Mouse (Mus musculus) midbrain, embryonic 16.5 days (tissue): ENCODE results near the gene Myo5c. TPM values are rescaled to one million over a fixed set of nuclear protein-coding genes. Genes with fewer than 3 reads are reported as not detected.

Experiments used
- ATAC-seq: fragments of 200-750 bp; cut with Nextera tagmentation; 2 replicates; pipeline ENCODE4 v1.8.0; 2017; ENCODE audit warnings: moderate TSS enrichment
- H3K27ac ChIP-seq: fragments of 300-500 bp; sonication (generic); 2 replicates; pipeline ENCODE4 v1.5.1; 2014; ENCODE audit warnings: mild to moderate bottlenecking, low read length, mixed read lengths
- H3K27me3 ChIP-seq: fragments of 300-500 bp; sonication (generic); 2 replicates; pipeline ENCODE4 v1.6.1; 2014; ENCODE audit warnings: low read depth, low read length, mixed read lengths; ENCODE audit not compliant: control insufficient read depth, insufficient read depth
- H3K36me3 ChIP-seq: fragments of 300-500 bp; sonication (generic); 2 replicates; pipeline ENCODE4 v1.6.1; 2014; ENCODE audit warnings: mild to moderate bottlenecking, low read length, moderate library complexity, mixed read lengths; ENCODE audit not compliant: control insufficient read depth, insufficient read depth
- H3K4me1 ChIP-seq: fragments of 300-500 bp; sonication (generic); 2 replicates; pipeline ENCODE4 v1.6.1; 2014; ENCODE audit warnings: mild to moderate bottlenecking, low read length, mixed read lengths; ENCODE audit not compliant: control insufficient read depth, insufficient read depth
- H3K4me2 ChIP-seq: fragments of 300-500 bp; sonication (generic); 2 replicates; pipeline ENCODE4 v1.6.1; 2014; ENCODE audit warnings: mild to moderate bottlenecking, low read length, mixed read lengths
- H3K4me3 ChIP-seq: fragments of 300-500 bp; sonication (generic); 2 replicates; pipeline ENCODE4 v1.5.1; 2014; ENCODE audit warnings: low read depth, mild to moderate bottlenecking, low read length, moderate library complexity, mixed read lengths
- H3K9ac ChIP-seq: fragments of 300-500 bp; sonication (generic); 2 replicates; pipeline ENCODE4 v1.6.1; 2014; ENCODE audit warnings: low read depth, low read length, mixed read lengths
- H3K9me3 ChIP-seq: fragments of 300-500 bp; sonication (generic); replicated peaks from 2 replicates; pipeline ENCODE4 v1.6.1; 2014; ENCODE audit warnings: mild to moderate bottlenecking, low read length, mixed read lengths; ENCODE audit not compliant: control insufficient read depth, poor library complexity, severe bottlenecking
- WGBS: fragments of 180-500 bp; shearing (Covaris S2); extraction: QIAGEN DNeasy Blood & Tissue Kit; methylation state at CpG from one replicate; pipeline ENCODE4 v1.1.7; 2014; 5-methylcytosine and 5-hydroxymethylcytosine counted together
- polyA plus RNA-seq: library from polyadenylated mRNA; unstranded; fragments of >200 nt; fragmentation: Nextera tagmentation; extraction: Ambion mirVana; gene quantifications from 2 replicates; pipeline ENCODE4 v1.2.1, GENCODE M21; 2015

Gene Myo5c
- polyA plus RNA-seq, 1 experiment from 2014 or later = 0.53 TPM

- no peak for ATAC-seq
Measured at GRCm38 (mm10) chr9:75267147-75267546, 35.3 kb downstream of the Myo5c start.

GRCm38 (mm10) chr9:75270382-75270781, 38.6 kb downstream of the Myo5c start:
- ATAC-seq = no peak
- Histone ChIP-seq H3K27me3 (no peaks in the 10 kb centered on the region), H3K27ac (no peak overlapping the region), H3K4me2 (no peak overlapping the region), H3K4me1 (no peaks in the 10 kb centered on the region), H3K9me3 (no peaks in the 10 kb centered on the region), H3K9ac (no peak overlapping the region), H3K4me3 (no peak overlapping the region), H3K36me3 (no peaks in the 10 kb centered on the region)
- WGBS = 75% methylated on average over 6 of the region's 6 CpGs

More at GRCm38 (mm10) chr9:75267147-75267546, 35.3 kb downstream of the Myo5c start:
- 77% methylated on average over 6 of the region's 6 CpGs for WGBS
- no peaks in the 10 kb centered on the region for H3K36me3 ChIP-seq
- H3K4me1 ChIP-seq = 0 out of 2 replicates have a peak, but pooled peaks cover 2% of the 10 kb centered on the region
- no peak overlapping the region for H3K4me2 ChIP-seq
- no peaks in the 10 kb centered on the region for H3K9me3 ChIP-seq
- H3K27ac ChIP-seq = no peak overlapping the region
- H3K9ac ChIP-seq = no peak overlapping the region
- no peaks in the 10 kb centered on the region for H3K27me3 ChIP-seq
- no peak overlapping the region for H3K4me3 ChIP-seq

GRCm38 (mm10) chr9:75271539-75271938, 39.7 kb downstream of the Myo5c start:
- no peak for ATAC-seq
- Histone ChIP-seq H3K27me3 (no peaks in the 10 kb centered on the region), H3K36me3 (no peaks in the 10 kb centered on the region), H3K27ac (no peak overlapping the region), H3K4me3 (no peak overlapping the region), H3K9me3 (no peaks in the 10 kb centered on the region), H3K4me1 (no peaks in the 10 kb centered on the region), H3K4me2 (no peak overlapping the region), H3K9ac (no peak overlapping the region)
- 94% methylated on average over 8 of the region's 8 CpGs for WGBS

DNA sequence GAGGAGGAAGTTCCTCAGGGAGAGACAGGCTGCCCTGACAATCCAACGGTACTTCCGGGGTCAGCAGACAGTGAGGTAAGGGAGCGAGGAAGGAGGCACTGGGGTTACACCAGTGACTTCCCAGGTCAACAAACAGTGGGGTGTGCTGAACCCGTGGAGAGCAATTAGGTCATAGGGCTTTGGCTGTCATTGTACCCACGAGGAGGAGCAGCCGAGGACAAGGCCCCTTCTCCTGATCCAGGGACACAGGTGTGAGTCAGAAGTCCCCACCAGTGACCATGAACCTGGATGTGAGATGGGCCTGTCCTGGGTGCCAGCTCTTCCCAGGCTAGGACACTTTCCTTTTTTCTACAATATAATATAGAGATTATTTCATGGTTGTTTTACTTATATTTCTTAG, 41.8 kb downstream of the Myo5c start:
- Histone ChIP-seq H3K27me3 (no peaks in the 10 kb centered on the region), H3K36me3 (no peaks in the 10 kb centered on the region), H3K4me2 (no peak overlapping the region), H3K9ac (no peak overlapping the region), H3K4me1 (no peaks in the 10 kb centered on the region), H3K27ac (no peak overlapping the region), H3K9me3 (no peaks in the 10 kb centered on the region), H3K4me3 (no peak overlapping the region)
- WGBS = 77% methylated on average over 6 of the region's 6 CpGs
- no peak for ATAC-seq

- Histone ChIP-seq H3K4me2 (no peak overlapping the region), H3K4me1 (no peaks in the 10 kb centered on the region), H3K9me3 (no peaks in the 10 kb centered on the region), H3K27me3 (no peaks in the 10 kb centered on the region), H3K9ac (no peak overlapping the region), H3K36me3 (no peaks in the 10 kb centered on the region), H3K4me3 (no peak overlapping the region), H3K27ac (no peak overlapping the region)
- no peak for ATAC-seq
- 96% methylated on average over 5 of the region's 5 CpGs for WGBS
Measured at GRCm38 (mm10) chr9:75274486-75274885, 42.7 kb downstream of the Myo5c start.

DNA sequence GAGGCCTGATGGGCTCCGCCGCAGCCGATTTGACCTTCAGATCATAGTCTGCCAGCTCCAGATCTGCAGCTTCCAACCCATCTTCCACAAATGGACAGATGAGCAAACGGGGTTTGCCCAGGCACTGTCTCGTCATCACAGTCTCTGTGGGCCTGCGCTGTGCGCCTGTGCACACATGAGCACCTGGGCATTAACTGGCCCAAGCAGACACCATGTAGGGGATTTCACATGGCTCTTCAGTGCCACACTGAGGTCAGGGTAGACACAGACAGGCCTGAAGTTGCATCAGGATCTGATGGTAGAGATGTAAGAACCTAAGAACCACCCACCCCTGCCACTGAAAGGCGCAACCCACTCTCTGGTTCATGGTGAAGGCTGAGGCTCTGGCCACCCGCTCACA, 43.2 kb downstream of the Myo5c start:
- Histone ChIP-seq H3K27me3 (no peaks in the 10 kb centered on the region), H3K4me3 (no peak overlapping the region), H3K9me3 (no peaks in the 10 kb centered on the region), H3K4me2 (no peak overlapping the region), H3K36me3 (no peaks in the 10 kb centered on the region), H3K4me1 (no peaks in the 10 kb centered on the region), H3K27ac (no peak overlapping the region), H3K9ac (no peak overlapping the region)
- 92% methylated on average over 9 of the region's 9 CpGs for WGBS
- ATAC-seq = no peak

DNA sequence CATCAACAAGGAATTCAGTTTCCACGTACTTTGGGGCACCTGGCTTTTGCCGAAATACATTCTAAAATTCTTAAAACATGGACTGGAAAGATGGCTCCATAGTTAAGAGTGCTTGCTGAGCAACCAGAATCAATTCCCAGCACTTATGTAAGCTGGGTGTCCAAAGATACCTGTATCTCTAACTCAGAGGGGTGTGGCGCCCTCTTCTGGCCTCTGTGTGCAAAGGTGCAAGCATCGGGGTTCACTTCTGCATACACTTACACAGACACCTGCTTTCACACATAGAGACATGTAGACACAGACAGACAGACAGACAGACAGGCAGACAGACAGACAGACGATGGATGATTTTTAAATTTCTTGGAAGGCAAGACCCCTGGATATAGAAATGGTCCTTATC, 49.0 kb downstream of the Myo5c start:
- Histone ChIP-seq H3K4me3 (no peak overlapping the region), H3K4me1 (no peaks in the 10 kb centered on the region), H3K4me2 (no peak overlapping the region), H3K9me3 (no peaks in the 10 kb centered on the region), H3K27me3 (no peaks in the 10 kb centered on the region), H3K27ac (no peak overlapping the region), H3K36me3 (no peaks in the 10 kb centered on the region), H3K9ac (no peak overlapping the region)
- WGBS = 46% methylated on average over 5 of the region's 5 CpGs
- no peak for ATAC-seq

DNA sequence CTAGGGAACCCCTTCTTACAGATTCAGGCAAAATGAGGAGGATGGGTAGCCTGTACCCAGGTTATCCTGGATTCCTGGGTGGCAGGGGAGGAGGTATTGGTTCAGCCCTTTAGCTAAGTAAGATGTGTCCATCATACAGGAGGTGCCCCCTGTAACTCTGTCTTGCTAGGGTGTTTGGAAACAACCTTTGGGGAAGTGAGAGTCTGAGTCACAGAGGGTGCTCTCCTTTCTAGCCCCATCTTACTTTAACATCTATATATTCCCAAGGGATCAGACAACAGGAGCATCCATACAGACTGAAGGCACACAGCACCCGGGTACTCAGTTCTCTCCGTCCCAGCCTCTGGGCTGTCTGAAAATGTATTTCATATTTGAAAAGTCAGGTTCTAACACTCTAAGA, 50.4 kb downstream of the Myo5c start:
- Histone ChIP-seq H3K27ac (no peak overlapping the region), H3K4me1 (no peaks in the 10 kb centered on the region), H3K9me3 (no peaks in the 10 kb centered on the region), H3K4me2 (no peak overlapping the region), H3K36me3 (no peaks in the 10 kb centered on the region), H3K27me3 (no peaks in the 10 kb centered on the region), H3K9ac (no peak overlapping the region), H3K4me3 (no peak overlapping the region)
- ATAC-seq = no peak
- WGBS = 86% methylated on average over 2 of the region's 2 CpGs

- Histone ChIP-seq H3K36me3 (no peaks in the 10 kb centered on the region), H3K9ac (no peak overlapping the region), H3K27ac (no peak overlapping the region), H3K27me3 (no peaks in the 10 kb centered on the region), H3K4me3 (no peak overlapping the region), H3K4me1 (no peaks in the 10 kb centered on the region), H3K9me3 (no peaks in the 10 kb centered on the region), H3K4me2 (no peak overlapping the region)
- WGBS = 17% methylated on average over 3 of the region's 3 CpGs
- no peak for ATAC-seq
Measured at GRCm38 (mm10) chr9:75282830-75283229, 51.0 kb downstream of the Myo5c start.

GRCm38 (mm10) chr9:75283636-75284035, 51.8 kb downstream of the Myo5c start:
- H3K27me3 ChIP-seq = no peaks in the 10 kb centered on the region
- H3K9ac ChIP-seq = no peak overlapping the region
- H3K9me3 ChIP-seq = no peaks in the 10 kb centered on the region
- no peak overlapping the region for H3K4me2 ChIP-seq
- H3K36me3 ChIP-seq = no peaks in the 10 kb centered on the region
- H3K4me1 ChIP-seq = no peaks in the 10 kb centered on the region
- no peak for ATAC-seq
- WGBS = 90% methylated on average over 8 of the region's 8 CpGs
- no peak overlapping the region for H3K27ac ChIP-seq
- no peak overlapping the region for H3K4me3 ChIP-seq
